Mouse (Mus musculus) liver, embryonic 11.5 days (tissue): ENCODE data around the gene Dnah14. TPM values are rescaled to one million over a fixed set of nuclear protein-coding genes. Genes with fewer than 3 reads are reported as not detected.

Experiments
- ATAC-seq: fragments of 200-750 bp; cut with Nextera tagmentation; replicated peaks from 2 replicates; pipeline ENCODE4 v1.8.0; 2017; ENCODE audit warnings: moderate number of reproducible peaks, mild to moderate bottlenecking, moderate TSS enrichment, moderate library complexity; ENCODE audit not compliant: low FRiP score
- DNase-seq: peaks from one replicate; pipeline ENCODE4 v3.0.0-alpha.2; 2017; ENCODE audit warnings: low spot score
- H3K27ac ChIP-seq: fragments of 300-500 bp; sonication (generic); 2 replicates; pipeline ENCODE4 v1.5.1; 2014; ENCODE audit warnings: mild to moderate bottlenecking, low read depth, low read length, control low read depth
- H3K27me3 ChIP-seq: fragments of 300-500 bp; sonication (generic); replicated peaks from 2 replicates; pipeline ENCODE4 v1.6.1; 2014; ENCODE audit warnings: low read length, mixed read lengths; ENCODE audit not compliant: control insufficient read depth, insufficient read depth
- H3K36me3 ChIP-seq: fragments of 300-500 bp; sonication (generic); 2 replicates; pipeline ENCODE4 v1.6.1; 2014; ENCODE audit warnings: mild to moderate bottlenecking, low read length, moderate library complexity, mixed read lengths; ENCODE audit not compliant: control insufficient read depth, insufficient read depth
- H3K4me1 ChIP-seq: fragments of 300-500 bp; sonication (generic); replicated peaks from 2 replicates; pipeline ENCODE4 v1.6.1; 2014; ENCODE audit warnings: low read length, mixed read lengths; ENCODE audit not compliant: control insufficient read depth, insufficient read depth
- H3K4me2 ChIP-seq: fragments of 300-500 bp; sonication (generic); 2 replicates; pipeline ENCODE4 v1.6.1; 2014; ENCODE audit warnings: mild to moderate bottlenecking, control low read depth, moderate library complexity
- H3K4me3 ChIP-seq: fragments of 300-500 bp; sonication (generic); 2 replicates; pipeline ENCODE4 v1.5.1; 2014; ENCODE audit warnings: low read depth, low read length, control low read depth
- H3K9ac ChIP-seq: fragments of 300-500 bp; sonication (generic); 2 replicates; pipeline ENCODE4 v1.6.1; 2014; ENCODE audit warnings: low read depth, low read length, control low read depth
- H3K9me3 ChIP-seq: fragments of 300-500 bp; sonication (generic); 2 replicates; pipeline ENCODE4 v1.6.1; 2016; ENCODE audit warnings: low read length, inconsistent platforms, mixed read lengths; ENCODE audit not compliant: control insufficient read depth
- WGBS: fragments of 180-500 bp; shearing (Covaris S2); extraction: QIAGEN DNeasy Blood & Tissue Kit; methylation state at CpG from one replicate; pipeline ENCODE4 v1.1.7; 2014; 5-methylcytosine and 5-hydroxymethylcytosine counted together
- polyA plus RNA-seq: library from polyadenylated mRNA; unstranded; fragments of >200 nt; fragmentation: Nextera tagmentation; extraction: Ambion mirVana; gene quantifications from 2 replicates; pipeline ENCODE4 v1.2.1, GENCODE M21; 2014

Gene Dnah14
- polyA plus RNA-seq, 1 experiment from 2014 or later: 2.9 TPM

DNA sequence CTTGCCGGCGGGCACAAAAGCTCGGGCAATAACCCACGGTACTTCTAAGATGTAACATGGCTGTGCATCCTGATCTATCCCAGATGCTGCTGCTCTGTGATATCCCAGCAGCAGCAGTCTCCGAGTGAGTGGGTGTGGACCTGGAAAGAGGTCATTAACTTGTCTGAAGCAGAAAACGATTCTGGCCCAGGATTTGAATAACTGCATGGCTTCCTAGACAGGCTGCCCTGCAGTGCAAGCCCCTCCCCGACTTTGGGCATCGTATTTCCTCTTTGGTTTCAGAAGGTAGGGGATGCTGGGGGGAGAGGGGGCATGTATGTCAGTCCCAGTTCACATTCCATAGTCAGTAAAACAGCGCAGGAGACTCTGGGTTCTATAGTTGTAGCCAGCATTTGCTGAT is 6.9 kb upstream of the Dnah14 start:
- no peaks in the 10 kb centered on the region for H3K36me3 ChIP-seq
- 73% methylated on average over 9 of the region's 9 CpGs for WGBS
- no peak overlapping the region for H3K4me3 ChIP-seq
- DNase-seq (no peak), ATAC-seq (no peak)
- H3K27ac ChIP-seq: no peak overlapping the region
- no peaks in the 10 kb centered on the region for H3K27me3 ChIP-seq
- H3K4me1 ChIP-seq: no peaks in the 10 kb centered on the region
- H3K4me2 ChIP-seq: no peak overlapping the region
- no peaks in the 10 kb centered on the region for H3K9me3 ChIP-seq
- no peak overlapping the region for H3K9ac ChIP-seq

DNA sequence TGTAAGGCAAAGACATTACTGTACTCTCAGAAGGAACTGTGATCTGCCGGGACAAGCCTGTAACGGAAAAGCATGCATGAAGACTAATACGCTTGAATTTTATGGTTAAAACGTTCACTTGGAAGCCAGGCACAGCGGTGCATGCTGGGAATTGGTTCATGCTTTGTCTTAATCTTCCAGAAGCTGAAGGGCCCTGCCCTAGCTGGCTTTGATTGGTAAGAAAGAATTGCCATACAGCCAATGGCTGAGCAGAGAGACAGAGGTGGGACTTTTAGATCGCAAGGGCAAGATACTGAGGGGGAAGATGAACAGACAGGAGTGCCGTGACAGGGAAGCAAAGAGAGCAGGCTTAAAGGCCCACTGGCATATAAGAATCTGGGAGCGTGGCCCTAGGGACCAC is 6.8 kb downstream of the Dnah14 start:
- Histone ChIP-seq H3K9ac (no peak overlapping the region), H3K27ac (no peak overlapping the region), H3K9me3 (no peaks in the 10 kb centered on the region), H3K4me2 (no peak overlapping the region), H3K27me3 (no peaks in the 10 kb centered on the region), H3K4me1 (no peaks in the 10 kb centered on the region), H3K4me3 (no peak overlapping the region), H3K36me3 (no peaks in the 10 kb centered on the region)
- DNase-seq (no peak), ATAC-seq (no peak; the same call in 1 of the 2 replicates)
- 63% methylated on average over 8 of the region's 8 CpGs for WGBS

DNA sequence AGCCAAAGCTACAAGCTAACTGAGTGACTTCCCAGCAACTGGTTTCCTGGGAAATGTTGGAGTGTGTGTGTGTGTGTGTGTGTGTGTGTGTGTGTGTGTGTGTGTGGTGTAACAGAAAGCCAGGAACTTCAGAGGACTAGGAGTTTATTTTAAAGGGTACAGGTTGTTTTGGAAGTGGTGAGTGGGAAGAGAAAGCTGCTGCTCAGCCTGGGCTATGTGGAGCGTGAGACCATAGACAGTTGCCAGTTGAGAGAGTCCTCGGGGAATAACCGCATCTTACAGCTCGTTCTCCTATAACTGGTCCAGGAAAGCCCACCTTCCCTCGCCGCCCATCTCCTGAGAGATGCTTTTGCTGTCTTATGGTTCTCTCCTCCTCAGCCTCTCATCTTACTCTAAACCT is 12.8 kb downstream of the Dnah14 start:
- no peak overlapping the region for H3K27ac ChIP-seq
- no peaks in the 10 kb centered on the region for H3K4me1 ChIP-seq
- no peaks in the 10 kb centered on the region for H3K9me3 ChIP-seq
- DNase-seq: no peak
- no peak overlapping the region for H3K9ac ChIP-seq
- no peaks in the 10 kb centered on the region for H3K27me3 ChIP-seq
- no peak overlapping the region for H3K4me2 ChIP-seq
- WGBS: 87% methylated on average over 6 of the region's 6 CpGs
- H3K36me3 ChIP-seq: no peaks in the 10 kb centered on the region
- no peak for ATAC-seq
- H3K4me3 ChIP-seq: no peak overlapping the region

DNA sequence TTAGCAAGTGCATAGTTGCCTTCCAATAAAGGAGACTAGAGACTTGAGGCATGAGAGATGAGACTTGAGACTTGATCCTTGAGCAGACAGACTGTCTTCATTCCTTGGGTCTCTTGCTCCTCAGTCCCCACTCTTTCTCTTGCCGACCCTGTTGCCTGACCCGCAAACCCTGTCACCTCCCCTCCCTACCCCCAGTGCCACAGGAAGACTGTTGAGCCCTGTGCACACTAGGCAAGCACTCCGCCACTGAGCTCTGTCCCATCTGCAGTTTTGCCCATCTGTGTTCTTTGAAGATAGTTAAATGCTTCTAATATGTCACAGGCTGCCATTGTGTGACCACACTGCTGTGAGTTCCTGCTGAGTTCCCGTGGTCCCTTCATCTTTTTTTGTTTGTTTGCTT is 23.0 kb downstream of the Dnah14 start:
- no peak for DNase-seq
- H3K9ac ChIP-seq: no peak overlapping the region
- no peak for ATAC-seq
- 63% methylated on average over 4 of the region's 4 CpGs for WGBS
- no peak overlapping the region for H3K4me3 ChIP-seq
- H3K4me1 ChIP-seq: no peaks in the 10 kb centered on the region
- no peaks in the 10 kb centered on the region for H3K36me3 ChIP-seq
- no peak overlapping the region for H3K4me2 ChIP-seq
- no peaks in the 10 kb centered on the region for H3K9me3 ChIP-seq
- H3K27ac ChIP-seq: no peak overlapping the region
- no peaks in the 10 kb centered on the region for H3K27me3 ChIP-seq

DNA sequence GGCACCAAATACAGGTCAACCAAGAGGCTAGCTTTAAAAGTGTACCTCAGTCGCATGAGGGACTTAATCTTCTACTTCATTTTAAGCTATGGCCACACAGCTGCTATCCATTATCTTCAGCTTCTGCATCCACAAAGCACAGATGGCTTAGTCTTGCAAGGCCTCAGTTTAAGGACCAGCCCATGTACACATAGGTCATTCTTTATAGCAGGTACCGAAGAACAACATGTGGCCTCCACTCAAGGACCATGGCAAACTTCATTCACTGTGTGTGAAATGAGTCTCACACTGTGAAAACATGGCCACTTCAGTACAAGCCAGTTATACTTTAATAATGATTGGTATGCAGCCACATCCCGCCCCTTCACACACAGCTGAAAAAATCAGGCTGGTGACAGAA is 34.8 kb downstream of the Dnah14 start:
- Histone ChIP-seq H3K27ac (no peak overlapping the region), H3K9me3 (no peaks in the 10 kb centered on the region), H3K4me3 (no peak overlapping the region), H3K27me3 (no peaks in the 10 kb centered on the region), H3K4me1 (no peaks in the 10 kb centered on the region), H3K36me3 (no peaks in the 10 kb centered on the region), H3K4me2 (no peak overlapping the region), H3K9ac (no peak overlapping the region)
- WGBS: 83% methylated on average over 3 of the region's 3 CpGs
- DNase-seq (no peak), ATAC-seq (no peak)

DNA sequence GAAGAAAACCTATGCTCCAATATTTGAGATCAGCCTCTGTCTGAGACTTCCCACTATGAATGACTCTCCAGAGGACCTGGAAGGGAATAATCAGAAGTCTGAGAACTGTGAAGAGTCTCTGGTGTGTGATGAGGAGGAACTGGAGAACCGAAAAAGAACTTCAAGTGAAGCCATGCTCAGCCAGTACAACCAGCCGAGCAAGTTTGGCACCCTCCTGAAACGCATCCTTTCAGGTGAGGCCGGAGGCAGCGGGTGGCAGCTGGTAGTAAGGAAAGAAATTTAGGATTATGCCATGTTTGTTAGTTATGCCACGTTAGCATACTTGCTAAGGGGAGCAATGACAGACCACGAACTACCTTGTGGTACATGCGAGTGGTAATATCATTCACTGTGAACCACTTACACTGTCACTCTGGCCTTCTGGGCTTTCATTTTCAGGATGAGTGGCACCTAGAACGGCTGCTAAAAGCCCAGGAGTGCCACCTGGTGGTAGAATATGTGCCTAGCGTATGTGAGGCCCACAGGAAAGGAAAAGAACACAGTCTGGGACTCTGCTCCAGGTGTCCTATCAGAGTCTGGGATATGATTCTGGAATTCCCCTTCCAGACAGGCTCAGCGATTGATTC is 39.6 kb downstream of the Dnah14 start:
- 39% methylated on average over 11 of the region's 11 CpGs for WGBS
- no peak overlapping the region for H3K27ac ChIP-seq
- H3K9ac ChIP-seq: no peak overlapping the region
- H3K4me2 ChIP-seq: no peak overlapping the region
- DNase-seq (no peak), ATAC-seq (0 out of 2 replicates have a peak, but pooled peaks have one; percentile 23)
- H3K27me3 ChIP-seq: no peaks in the 10 kb centered on the region
- no peaks in the 10 kb centered on the region for H3K4me1 ChIP-seq
- no peak overlapping the region for H3K4me3 ChIP-seq
- H3K36me3 ChIP-seq: no peaks in the 10 kb centered on the region
- H3K9me3 ChIP-seq: no peaks in the 10 kb centered on the region

DNA sequence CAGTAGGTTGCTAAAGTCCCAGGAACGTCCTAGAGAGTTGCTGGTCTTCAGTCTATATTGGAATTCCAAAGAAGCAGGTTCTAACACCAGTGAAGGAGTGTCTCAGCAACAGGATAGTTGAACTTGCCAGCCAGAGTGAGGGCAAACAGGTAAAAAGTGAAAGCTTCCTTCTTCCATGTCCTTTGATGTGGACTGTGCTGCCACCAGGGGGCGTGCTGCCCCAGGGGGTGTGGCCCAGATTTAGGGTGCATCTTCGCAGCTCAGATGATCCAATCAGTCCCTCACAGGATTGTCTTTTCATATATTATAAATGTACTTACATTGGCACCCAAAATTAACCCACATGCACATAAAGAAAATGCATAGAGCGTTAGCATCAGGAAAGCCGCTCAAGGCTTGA is 41.0 kb downstream of the Dnah14 start:
- Histone ChIP-seq H3K36me3 (no peaks in the 10 kb centered on the region), H3K4me2 (no peak overlapping the region), H3K4me1 (no peaks in the 10 kb centered on the region), H3K9me3 (no peaks in the 10 kb centered on the region), H3K4me3 (no peak overlapping the region), H3K27ac (no peak overlapping the region), H3K27me3 (no peaks in the 10 kb centered on the region), H3K9ac (no peak overlapping the region)
- DNase-seq: no peak
- 45% methylated on average over 5 of the region's 5 CpGs for WGBS
- ATAC-seq: no peak

DNA sequence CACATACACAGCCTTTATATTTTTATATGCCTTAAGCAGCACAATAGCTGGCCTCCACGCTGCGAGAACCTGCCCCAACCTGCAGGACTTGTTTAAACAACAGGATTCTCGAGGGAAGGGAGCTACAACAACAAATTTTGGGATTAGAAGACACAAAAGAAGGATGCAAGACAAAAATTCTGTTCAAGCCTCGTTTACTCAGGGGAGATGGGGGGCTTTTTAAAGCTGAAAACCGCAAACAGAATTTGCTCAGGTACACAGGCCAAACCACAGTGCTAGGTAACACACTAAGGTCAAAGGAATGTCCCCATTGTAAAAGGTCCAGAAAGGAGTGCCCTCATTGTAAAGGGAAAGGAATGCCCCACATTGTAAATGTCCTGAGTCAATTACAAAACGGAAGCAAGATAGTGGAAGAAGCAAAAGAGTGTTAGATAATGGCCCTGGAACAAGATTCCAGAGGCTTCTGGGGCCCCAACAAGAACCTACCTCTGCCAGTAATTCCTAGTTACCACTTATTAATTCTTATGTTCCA is 46.9 kb downstream of the Dnah14 start:
- Histone ChIP-seq H3K4me1 (no peaks in the 10 kb centered on the region), H3K4me3 (no peak overlapping the region), H3K4me2 (no peak overlapping the region), H3K9me3 (no peaks in the 10 kb centered on the region), H3K36me3 (no peaks in the 10 kb centered on the region), H3K27me3 (no peaks in the 10 kb centered on the region), H3K27ac (no peak overlapping the region), H3K9ac (no peak overlapping the region)
- ATAC-seq (no peak), DNase-seq (no peak)
- WGBS: 55% methylated on average over 6 of the region's 6 CpGs

DNA sequence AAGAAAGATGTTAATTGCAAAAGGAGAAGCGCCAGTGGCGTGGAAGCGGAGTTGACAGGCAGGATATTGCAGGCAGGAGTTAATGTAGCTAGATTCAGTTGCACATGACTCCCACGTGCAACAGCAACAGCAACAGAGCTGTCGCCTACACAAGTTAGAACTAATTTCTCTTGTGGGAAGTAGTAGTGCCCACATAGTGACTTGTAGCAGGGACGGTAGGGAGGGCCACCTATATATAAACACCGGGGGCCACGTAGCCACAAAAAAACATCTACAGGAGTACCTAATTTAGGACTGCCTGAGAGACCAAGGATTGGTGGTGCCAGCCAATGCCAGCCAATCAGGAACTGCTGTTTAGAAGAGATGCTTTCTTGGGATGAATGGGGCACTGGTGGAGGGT is 48.5 kb downstream of the Dnah14 start:
- H3K4me1 ChIP-seq: no peaks in the 10 kb centered on the region
- no peaks in the 10 kb centered on the region for H3K36me3 ChIP-seq
- no peak overlapping the region for H3K4me2 ChIP-seq
- DNase-seq (no peak), ATAC-seq (no peak)
- H3K9me3 ChIP-seq: no peaks in the 10 kb centered on the region
- WGBS: 84% methylated on average over 8 of the region's 8 CpGs
- H3K27ac ChIP-seq: no peak overlapping the region
- H3K27me3 ChIP-seq: no peaks in the 10 kb centered on the region
- no peak overlapping the region for H3K4me3 ChIP-seq
- H3K9ac ChIP-seq: no peak overlapping the region
